Mouse (Mus musculus) erythroid progenitor cell, adult 5-6 weeks (primary cell): Measurements from ENCODE around the gene Tfe3. TPM values are rescaled to one million over a fixed set of nuclear protein-coding genes. Genes with fewer than 3 reads are reported as not detected.
"Not testable (repeated sequence)": the region's sequence is repeated elsewhere in the genome, so short reads cannot be mapped to it uniquely, and the experiment has no call there.

Experiments used
- ATAC-seq: replicated peaks from 2 replicates; pipeline ENCODE4 v1.8.0; 2016; ENCODE audit warnings: moderate number of reproducible peaks, mild to moderate bottlenecking, moderate TSS enrichment, inconsistent platforms; ENCODE audit not compliant: poor library complexity, low FRiP score, severe bottlenecking
- total RNA-seq, 2 experiments: library from RNA; stranded (forward) in 1 of 2; stranded (reverse) in 1 of 2; fragments of 150-400 nt in 1 of 2; fragments of 186-747, 209-891 nt in 1 of 2; gene quantifications; 2 replicates each; pipeline versions ENCODE4 v1.2.3 to v1.2.4; 2015 to 2017; ENCODE audit warnings: low replicate concordance in 2 of 2

Tfe3 gene
- total RNA-seq, 2 experiments from 2014 or later: 18.9 to 21.5 TPM

GRCm38 (mm10) chrX:7793361-7793760, 31.0 kb downstream of the Tfe3 start:
- 0 out of 2 replicates have a peak, but pooled peaks have one; percentile 41 for ATAC-seq

GRCm38 (mm10) chrX:7795016-7795415, 32.7 kb downstream of the Tfe3 start:
- ATAC-seq: no peak

- ATAC-seq: 0 out of 2 replicates have a peak, but pooled peaks have one; percentile 49
Observed at GRCm38 (mm10) chrX:7797327-7797726, 35.0 kb downstream of the Tfe3 start.

- ATAC-seq: not testable (repeated sequence)
Observed at GRCm38 (mm10) chrX:7802157-7802556, 39.8 kb downstream of the Tfe3 start.

- peak; percentile 99 for ATAC-seq
Observed at GRCm38 (mm10) chrX:7815016-7815415, 52.7 kb downstream of the Tfe3 start.

GRCm38 (mm10) chrX:7821865-7822779, 59.8 kb downstream of the Tfe3 start, which contains the start of gene Kcnd1:
Kcnd1 (plus strand) TSS chrX:7822289.
- peak; percentile 46; the same call in 1 of the 2 replicates for ATAC-seq

Other genes starting within 250 kb of the Tfe3 start
- gene Foxp3, start 188.9 kb upstream of the Tfe3 start, total RNA-seq (2015; ENCODE audit: low replicate concordance): 2.2 and 3.8 TPM in 2 replicates
- not detected in 2 replicates for gene Foxp3, start 188.9 kb upstream of the Tfe3 start, total RNA-seq (2017; ENCODE audit: low replicate concordance)
- gene Ppp1r3f, start 188.3 kb upstream of the Tfe3 start, total RNA-seq (2015; ENCODE audit: low replicate concordance): 10.1 TPM in 1 of 2 replicates, not detected in the other
- gene Ppp1r3f, start 188.3 kb upstream of the Tfe3 start, total RNA-seq (2017; ENCODE audit: low replicate concordance): 0.26 TPM in 1 of 2 replicates, not detected in the other
- gene Ccdc22, start 157.0 kb upstream of the Tfe3 start, total RNA-seq (2015; ENCODE audit: low replicate concordance): 8.6 and 9.2 TPM in 2 replicates
- gene Ccdc22, start 157.0 kb upstream of the Tfe3 start, total RNA-seq (2017; ENCODE audit: low replicate concordance): 12.0 and 17.3 TPM in 2 replicates
- not detected in 2 replicates for gene Cacna1f, start 155.5 kb upstream of the Tfe3 start, total RNA-seq (2015; ENCODE audit: low replicate concordance)
- not detected in 2 replicates for gene Cacna1f, start 155.5 kb upstream of the Tfe3 start, total RNA-seq (2017; ENCODE audit: low replicate concordance)
- not detected in 2 replicates for gene Syp, start 124.1 kb upstream of the Tfe3 start, total RNA-seq (2015; ENCODE audit: low replicate concordance)
- 0.51 TPM in 1 of 2 replicates, not detected in the other for gene Syp, start 124.1 kb upstream of the Tfe3 start, total RNA-seq (2017; ENCODE audit: low replicate concordance)
- gene Prickle3, start 105.3 kb upstream of the Tfe3 start, total RNA-seq (2015; ENCODE audit: low replicate concordance): 0.72 and 1.3 TPM in 2 replicates
- 0.23 and 0.90 TPM in 2 replicates for gene Prickle3, start 105.3 kb upstream of the Tfe3 start, total RNA-seq (2017; ENCODE audit: low replicate concordance)
- gene Plp2, start 91.2 kb upstream of the Tfe3 start, total RNA-seq (2015; ENCODE audit: low replicate concordance): 64.6 and 96.2 TPM in 2 replicates
- 9.6 and 18.7 TPM in 2 replicates for gene Plp2, start 91.2 kb upstream of the Tfe3 start, total RNA-seq (2017; ENCODE audit: low replicate concordance)
- not detected in 2 replicates for gene Magix, start 81.3 kb upstream of the Tfe3 start, total RNA-seq (2015; ENCODE audit: low replicate concordance)
- not detected in 2 replicates for gene Magix, start 81.3 kb upstream of the Tfe3 start, total RNA-seq (2017; ENCODE audit: low replicate concordance)
- gene Gpkow, start 65.4 kb upstream of the Tfe3 start, total RNA-seq (2015; ENCODE audit: low replicate concordance): 10.5 and 31.9 TPM in 2 replicates
- 12.6 and 25.0 TPM in 2 replicates for gene Gpkow, start 65.4 kb upstream of the Tfe3 start, total RNA-seq (2017; ENCODE audit: low replicate concordance)
- gene Wdr45, start 48.2 kb upstream of the Tfe3 start, total RNA-seq (2015; ENCODE audit: low replicate concordance): 42.2 and 59.5 TPM in 2 replicates
- 36.0 and 46.8 TPM in 2 replicates for gene Wdr45, start 48.2 kb upstream of the Tfe3 start, total RNA-seq (2017; ENCODE audit: low replicate concordance)
- not detected in 2 replicates for gene Gm45208, start 40.3 kb upstream of the Tfe3 start, total RNA-seq (2015; ENCODE audit: low replicate concordance)
- not detected in 2 replicates for gene Gm45208, start 40.3 kb upstream of the Tfe3 start, total RNA-seq (2017; ENCODE audit: low replicate concordance)
- 1.3 and 2.5 TPM in 2 replicates for gene Praf2, start 34.1 kb upstream of the Tfe3 start, total RNA-seq (2015; ENCODE audit: low replicate concordance)
- gene Praf2, start 34.1 kb upstream of the Tfe3 start, total RNA-seq (2017; ENCODE audit: low replicate concordance): 2.1 TPM in 1 of 2 replicates, not detected in the other
- not detected in 2 replicates for gene Ccdc120, start 11.7 kb upstream of the Tfe3 start, total RNA-seq (2015; ENCODE audit: low replicate concordance)
- gene Ccdc120, start 11.7 kb upstream of the Tfe3 start, total RNA-seq (2017; ENCODE audit: low replicate concordance): not detected in 2 replicates
- gene Gripap1, start 27.2 kb downstream of the Tfe3 start, total RNA-seq (2015; ENCODE audit: low replicate concordance): 91.0 and 94.4 TPM in 2 replicates
- gene Gripap1, start 27.2 kb downstream of the Tfe3 start, total RNA-seq (2017; ENCODE audit: low replicate concordance): 87.0 and 176 TPM in 2 replicates
- gene Kcnd1, start 59.7 kb downstream of the Tfe3 start, total RNA-seq (2015; ENCODE audit: low replicate concordance): 0.84 and 1.8 TPM in 2 replicates
- 0.68 and 3.6 TPM in 2 replicates for gene Kcnd1, start 59.7 kb downstream of the Tfe3 start, total RNA-seq (2017; ENCODE audit: low replicate concordance)
- gene Otud5, start 78.8 kb downstream of the Tfe3 start, total RNA-seq (2015; ENCODE audit: low replicate concordance): 327 and 376 TPM in 2 replicates
- gene Otud5, start 78.8 kb downstream of the Tfe3 start, total RNA-seq (2017; ENCODE audit: low replicate concordance): 471 and 476 TPM in 2 replicates
- 37.1 and 59.1 TPM in 2 replicates for gene Pim2, start 115.7 kb downstream of the Tfe3 start, total RNA-seq (2015; ENCODE audit: low replicate concordance)
- 16.0 and 22.5 TPM in 2 replicates for gene Pim2, start 115.7 kb downstream of the Tfe3 start, total RNA-seq (2017; ENCODE audit: low replicate concordance)
- gene Slc35a2, start 121.5 kb downstream of the Tfe3 start, total RNA-seq (2015; ENCODE audit: low replicate concordance): 5.0 TPM in 1 of 2 replicates, not detected in the other
- 1.4 and 9.8 TPM in 2 replicates for gene Slc35a2, start 121.5 kb downstream of the Tfe3 start, total RNA-seq (2017; ENCODE audit: low replicate concordance)
- 23.1 and 24.9 TPM in 2 replicates for gene Pqbp1, start 136.7 kb downstream of the Tfe3 start, total RNA-seq (2015; ENCODE audit: low replicate concordance)
- 33.5 and 85.4 TPM in 2 replicates for gene Pqbp1, start 136.7 kb downstream of the Tfe3 start, total RNA-seq (2017; ENCODE audit: low replicate concordance)
- 53.2 and 63.4 TPM in 2 replicates for gene Timm17b, start 136.8 kb downstream of the Tfe3 start, total RNA-seq (2015; ENCODE audit: low replicate concordance)
- gene Timm17b, start 136.8 kb downstream of the Tfe3 start, total RNA-seq (2017; ENCODE audit: low replicate concordance): 10.7 and 20.7 TPM in 2 replicates
- gene Gm10491, start 145.3 kb downstream of the Tfe3 start, total RNA-seq (2015; ENCODE audit: low replicate concordance): not detected in 2 replicates
- gene Gm10491, start 145.3 kb downstream of the Tfe3 start, total RNA-seq (2017; ENCODE audit: low replicate concordance): not detected in 2 replicates
- gene Gm10490, start 147.0 kb downstream of the Tfe3 start, total RNA-seq (2015; ENCODE audit: low replicate concordance): not detected in 2 replicates
- gene Gm10490, start 147.0 kb downstream of the Tfe3 start, total RNA-seq (2017; ENCODE audit: low replicate concordance): not detected in 2 replicates
- not detected in 2 replicates for gene Pcsk1n, start 157.3 kb downstream of the Tfe3 start, total RNA-seq (2015; ENCODE audit: low replicate concordance)
- gene Pcsk1n, start 157.3 kb downstream of the Tfe3 start, total RNA-seq (2017; ENCODE audit: low replicate concordance): not detected in 2 replicates
- not detected in 2 replicates for gene Eras, start 166.0 kb downstream of the Tfe3 start, total RNA-seq (2015; ENCODE audit: low replicate concordance)
- not detected in 2 replicates for gene Eras, start 166.0 kb downstream of the Tfe3 start, total RNA-seq (2017; ENCODE audit: low replicate concordance)
- 7.2 and 15.9 TPM in 2 replicates for gene Hdac6, start 185.3 kb downstream of the Tfe3 start, total RNA-seq (2015; ENCODE audit: low replicate concordance)
- 13.0 and 21.8 TPM in 2 replicates for gene Hdac6, start 185.3 kb downstream of the Tfe3 start, total RNA-seq (2017; ENCODE audit: low replicate concordance)
- gene Gata1, start 215.5 kb downstream of the Tfe3 start, total RNA-seq (2015; ENCODE audit: low replicate concordance): 205 and 250 TPM in 2 replicates
- 129 and 147 TPM in 2 replicates for gene Gata1, start 215.5 kb downstream of the Tfe3 start, total RNA-seq (2017; ENCODE audit: low replicate concordance)